In the genomic region with DNA sequence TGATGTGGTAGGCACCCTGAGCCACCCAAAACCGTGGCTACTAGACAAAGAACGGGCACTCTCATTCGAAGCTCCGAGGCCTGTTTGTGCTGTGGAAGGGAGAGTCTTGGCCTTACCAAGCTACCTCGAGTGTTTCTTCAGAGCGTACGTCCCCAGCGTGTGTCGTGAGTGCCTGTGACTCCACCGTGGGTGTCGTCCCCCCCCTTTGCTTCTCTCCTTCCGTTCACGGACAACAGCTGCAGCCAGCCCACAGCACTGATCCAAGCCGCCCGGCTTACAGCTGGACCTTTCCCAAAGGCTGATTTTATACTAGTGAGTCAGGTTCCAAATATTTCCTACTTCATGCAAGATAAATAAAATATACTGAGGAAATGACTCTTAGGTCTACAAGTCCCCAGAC, we compare ENCODE assay signal across 11 mouse cellular contexts.
DNase-seq lines count a peak whose midpoint lies in the region; ATAC-seq and TF ChIP-seq lines count a peak whose summit lies in the region.
"Had no signal": no experiment of that assay in that cellular context is flagged by ENCODE, and none has a peak within 500 bp of the region (broad histone marks: within the 10 kb centered on the region; RNA-seq: fewer than 3 reads in every experiment).

No protein-coding gene starts in this region.

- WGBS in hindbrain, postnatal 0 days = 71% methylated on average over 15 of the region's 15 CpGs
- 85% methylated on average over 15 of the region's 15 CpGs for WGBS in hindbrain, embryonic 10.5 days
- 48% methylated on average over 15 of the region's 15 CpGs for WGBS in lung, embryonic 16.5 days

- no peak overlapping the region for H3K9ac ChIP-seq in hindbrain, postnatal 0 days (replicated peaks; ENCODE audit: low read length)
- H3K9ac ChIP-seq in lung, embryonic 16.5 days (ENCODE audit: low read length) = no peak overlapping the region
- H3K9ac ChIP-seq: limb, embryonic 12.5 days had no signal

- H3K27ac ChIP-seq in hindbrain, postnatal 0 days = 0 out of 2 replicates have a peak overlapping the region, but pooled peaks have one; percentile 7
- no peak overlapping the region for H3K27ac ChIP-seq in hindbrain, embryonic 10.5 days
- no peak overlapping the region for H3K27ac ChIP-seq in lung, embryonic 16.5 days (ENCODE audit: low read length)
- H3K27ac ChIP-seq: limb, embryonic 12.5 days had no signal

- ATAC-seq in hindbrain, postnatal 0 days = no peak
- peak; percentile 76 for ATAC-seq in lung, embryonic 16.5 days (ENCODE audit: low read depth)
- ATAC-seq in activated CD4-positive, CD25-positive, alpha-beta regulatory T cell, adult 4 months = no peak
- ATAC-seq: Patski had no signal

- no peaks in the 10 kb centered on the region for H3K4me1 ChIP-seq in hindbrain, postnatal 0 days (ENCODE audit: insufficient read depth, low read length)
- H3K4me1 ChIP-seq in hindbrain, embryonic 10.5 days (replicated peaks) = peaks cover 13% of the 10 kb centered on the region; the same call in 1 of the 2 replicates
- no peaks in the 10 kb centered on the region for H3K4me1 ChIP-seq in lung, embryonic 16.5 days (replicated peaks; ENCODE audit: control insufficient read depth, insufficient read depth, low read length)

- H3K27me3 ChIP-seq in hindbrain, postnatal 0 days (ENCODE audit: insufficient read depth, low read length) = no peaks in the 10 kb centered on the region
- H3K27me3 ChIP-seq in hindbrain, embryonic 10.5 days (ENCODE audit: insufficient read depth, poor library complexity, severe bottlenecking) = no peaks in the 10 kb centered on the region
- no peaks in the 10 kb centered on the region for H3K27me3 ChIP-seq in lung, embryonic 16.5 days (ENCODE audit: control insufficient read depth, insufficient read depth, low read depth, low read length)
- H3K27me3 ChIP-seq: limb, embryonic 12.5 days; Patski had no signal

- H3K9me3 ChIP-seq in hindbrain, postnatal 0 days (ENCODE audit: low read length) = no peaks in the 10 kb centered on the region
- no peaks in the 10 kb centered on the region for H3K9me3 ChIP-seq in hindbrain, embryonic 10.5 days
- no peaks in the 10 kb centered on the region for H3K9me3 ChIP-seq in lung, embryonic 16.5 days (ENCODE audit: control insufficient read depth, low read length)
- H3K9me3 ChIP-seq: limb, embryonic 12.5 days had no signal

- H3K4me3 ChIP-seq in hindbrain, postnatal 0 days (ENCODE audit: low read length) = no peak overlapping the region
- H3K4me3 ChIP-seq in hindbrain, embryonic 10.5 days = no peak overlapping the region
- no peak overlapping the region for H3K4me3 ChIP-seq in lung, embryonic 16.5 days (ENCODE audit: low read length)
- H3K4me3 ChIP-seq: erythroblast, embryonic 14.5 days; limb, embryonic 12.5 days had no signal

- H3K4me2 ChIP-seq in hindbrain, postnatal 0 days (ENCODE audit: low read depth, low read length) = no peak overlapping the region
- H3K4me2 ChIP-seq in lung, embryonic 16.5 days (ENCODE audit: low read depth, low read length) = no peak overlapping the region
- H3K4me2 ChIP-seq: limb, embryonic 12.5 days had no signal

- TF ChIP-seq CTCF in hindbrain, postnatal 0 days (IDR thresholded peaks at IDR 0.05; ENCODE audit: low read depth) = no peak

- no peaks in the 10 kb centered on the region for H3K36me3 ChIP-seq in hindbrain, postnatal 0 days (ENCODE audit: insufficient read depth, low read length)
- no peaks in the 10 kb centered on the region for H3K36me3 ChIP-seq in hindbrain, embryonic 10.5 days
- H3K36me3 ChIP-seq in lung, embryonic 16.5 days (ENCODE audit: control insufficient read depth, insufficient read depth, low read length) = no peaks in the 10 kb centered on the region
- H3K36me3 ChIP-seq: limb, embryonic 12.5 days had no signal

- intact Hi-C loops in gastrocnemius, postnatal 36 days (cut with DNase I) = loop anchor here (5.0 kb wide), 2 partner anchors 41 to 69 kb away; no protein-coding TSS in a partner anchor

- DNase-seq in hindbrain, postnatal 0 days (ENCODE audit: low spot score) = peak; percentile 5
- no peak for DNase-seq in hindbrain, embryonic 10.5 days (ENCODE audit: low spot score)
- peak; percentile 8 for DNase-seq in NIH3T3 (ENCODE audit: low read depth)
- peak; percentile 23 to 33 for DNase-seq in gastrocnemius, postnatal 36 days
- DNase-seq in spleen, postnatal 14 days (ENCODE audit: low spot score in 2 of 2) = no peak
- DNase-seq in spleen, postnatal 4 days (ENCODE audit: low spot score in 2 of 2) = no peak

Comparison
In these comparisons a context has a peak if more than half of its experiments do, and no peak if none do; other contexts are left out.
1. DNase-seq: peak in hindbrain, postnatal 0 days (single experiment), NIH3T3 (single experiment) and gastrocnemius, postnatal 36 days (2 of 2); none in hindbrain, embryonic 10.5 days (single experiment), spleen, postnatal 14 days (0 of 2) and spleen, postnatal 4 days (0 of 2).